Mouse (Mus musculus): ENCODE data around the gene Cyp2d22.

- TF ChIP-seq GATA1 (IDR thresholded peaks at IDR 0.05; ENCODE audit: low read length) (peak; percentile 19; the same call in 1 of the 2 replicates), TAL1 (IDR thresholded peaks at IDR 0.05; ENCODE audit: low read length) (no peak)
These were observed 25.7 kb downstream of the Cyp2d22 start, which contains the start of gene Ndufa6 for GRCm38 (mm10) chr15:82354126-82354945.

All from erythroblast, embryonic 14.5 days (primary cell).